Mouse (Mus musculus): ENCODE data around the gene BC067074.
"Not testable (repeated sequence)": the region's sequence is repeated elsewhere in the genome, so short reads cannot be mapped to it uniquely, and the experiment has no call there.

The BC067074 gene

GRCm38 (mm10) chr13:113292975-113293706 is at the start of gene BC067074:
Gene BC067074, plus strand, starts transcription at chr13:113293159.
- DNase-seq (ENCODE audit: low read depth, low spot score), result no peak

DNA sequence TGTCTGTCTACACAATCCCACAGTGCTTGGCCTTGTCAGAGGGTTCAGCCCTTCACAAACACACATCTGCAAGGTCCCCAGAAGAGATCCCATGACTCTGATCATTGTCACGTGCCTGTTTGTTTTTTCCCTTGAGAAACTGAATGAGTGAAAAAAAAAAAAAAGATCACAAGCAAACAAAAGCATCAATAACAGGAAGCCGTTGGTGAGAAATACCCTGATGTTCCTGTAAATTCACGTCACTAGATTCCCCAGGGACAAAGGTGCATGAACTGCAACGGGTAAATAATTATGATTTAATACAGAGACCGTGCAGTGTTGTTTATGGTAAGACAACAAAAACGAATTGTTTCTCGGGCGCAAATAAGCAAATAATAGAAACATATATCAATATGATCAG is 47.9 kb upstream of the BC067074 start:
- DNase-seq (ENCODE audit: low read depth, low spot score), result no peak

DNA sequence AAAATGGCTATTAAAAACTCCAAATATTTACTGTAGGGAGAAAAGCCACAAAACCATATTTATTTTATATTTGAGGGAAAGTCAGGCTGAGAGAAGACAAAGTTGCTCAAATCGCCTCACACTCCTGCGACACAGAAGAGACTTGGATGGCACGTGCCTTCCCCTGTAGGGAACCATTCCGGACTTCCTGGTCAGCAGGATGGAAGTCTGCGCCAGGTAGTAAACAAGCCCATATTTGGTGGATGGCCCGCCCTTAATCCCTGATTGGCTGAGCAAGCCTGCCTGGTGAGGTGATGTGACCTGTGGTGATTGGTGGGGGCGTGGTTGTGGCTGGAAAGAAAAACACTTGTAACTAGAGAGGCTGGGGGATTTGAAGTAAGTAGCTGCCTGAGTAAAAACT is 40.4 kb upstream of the BC067074 start:
- DNase-seq (ENCODE audit: low read depth, low spot score), result not testable (repeated sequence)

- DNase-seq (ENCODE audit: low read depth, low spot score), result no peak
Observed at GRCm38 (mm10) chr13:113256766-113257165, 36.2 kb upstream of the BC067074 start.

GRCm38 (mm10) chr13:113257190-113257589 is 35.8 kb upstream of the BC067074 start:
- DNase-seq (ENCODE audit: low read depth, low spot score), result peak; percentile 25

DNA sequence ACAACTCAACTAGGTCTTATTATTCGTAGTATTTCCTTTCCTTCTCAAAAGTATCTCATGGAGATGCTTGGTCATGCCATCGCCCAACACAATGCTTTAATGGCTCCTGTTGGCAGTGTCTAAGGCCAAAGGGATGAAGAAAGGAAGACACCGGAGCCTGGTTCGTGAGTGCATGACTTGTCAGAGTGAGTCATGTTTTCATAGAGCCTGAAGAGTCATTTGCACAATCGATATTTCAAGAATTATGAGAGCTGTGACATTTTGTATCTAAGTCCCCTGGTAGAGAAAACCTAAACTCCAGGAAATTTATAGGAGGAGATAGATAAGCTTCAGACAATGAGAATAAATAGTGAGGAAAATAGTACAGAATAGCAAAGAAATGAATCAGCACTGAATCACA is 33.7 kb upstream of the BC067074 start:
- DNase-seq (ENCODE audit: low read depth, low spot score), result no peak

DNA sequence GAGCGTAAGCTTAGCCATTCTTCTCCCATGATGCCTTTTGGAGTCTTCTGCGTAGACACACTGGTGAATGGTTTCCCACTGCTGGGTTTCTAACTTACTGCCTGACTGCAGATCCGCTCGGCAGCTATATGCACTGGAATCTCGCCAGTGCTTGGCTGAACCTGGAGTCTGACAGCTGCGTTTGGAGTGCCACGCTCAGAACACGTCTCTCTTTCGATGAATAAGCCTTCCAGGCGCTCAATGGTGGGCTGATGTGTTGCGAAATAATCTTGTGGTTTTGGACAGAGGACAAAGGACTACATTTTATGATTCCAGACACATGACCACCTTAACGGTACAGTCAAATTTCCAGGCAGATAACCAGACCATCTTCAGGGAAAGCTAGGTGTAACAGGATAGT is 30.1 kb upstream of the BC067074 start:
- DNase-seq (ENCODE audit: low read depth, low spot score), result no peak

DNA sequence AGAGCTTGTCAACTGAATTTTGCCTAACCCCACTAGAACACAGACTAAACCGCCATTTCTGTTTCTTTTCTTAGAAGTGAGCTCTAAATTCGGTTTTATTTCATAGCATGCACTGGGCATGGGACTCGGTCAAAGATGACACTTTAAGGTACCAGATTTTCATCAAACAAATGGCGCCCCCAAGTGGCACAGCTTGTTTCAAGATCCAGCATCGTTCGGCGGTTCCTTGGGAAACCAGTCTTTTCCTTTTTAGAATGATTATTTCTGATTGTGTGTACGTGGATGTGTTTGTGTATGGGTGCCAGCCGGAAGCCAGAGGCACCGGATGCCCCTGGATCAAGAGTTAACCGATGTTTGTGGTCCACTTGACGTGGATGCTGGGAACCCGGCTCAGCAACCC is 27.7 kb upstream of the BC067074 start:
- peak; percentile 50 for DNase-seq (ENCODE audit: low read depth, low spot score)

DNA sequence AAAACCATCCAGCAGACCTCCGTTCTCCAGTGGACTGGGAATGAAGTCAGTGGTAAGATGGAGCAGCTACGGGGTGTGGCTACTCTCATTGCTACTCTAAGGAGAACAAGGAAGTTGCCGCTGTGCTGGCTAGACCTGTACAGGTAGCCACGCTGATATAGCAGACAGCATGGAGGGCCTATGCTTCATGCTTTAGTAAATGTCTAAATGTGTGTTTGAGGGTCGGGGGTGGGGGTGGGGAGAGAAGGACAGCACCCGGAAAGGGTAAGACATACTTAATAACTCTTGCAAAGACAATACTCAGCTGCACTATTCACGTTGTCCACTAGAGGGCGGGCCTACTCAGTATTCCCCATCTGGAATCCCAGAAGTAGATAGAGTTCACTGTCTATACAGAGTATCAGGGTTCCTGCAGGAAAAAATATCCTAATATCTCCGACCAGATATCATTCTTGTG is 26.4 kb upstream of the BC067074 start:
- DNase-seq (ENCODE audit: low read depth, low spot score), result peak; percentile 64

GRCm38 (mm10) chr13:113267204-113267603 is 25.8 kb upstream of the BC067074 start:
- DNase-seq (ENCODE audit: low read depth, low spot score), result peak; percentile 4

DNA sequence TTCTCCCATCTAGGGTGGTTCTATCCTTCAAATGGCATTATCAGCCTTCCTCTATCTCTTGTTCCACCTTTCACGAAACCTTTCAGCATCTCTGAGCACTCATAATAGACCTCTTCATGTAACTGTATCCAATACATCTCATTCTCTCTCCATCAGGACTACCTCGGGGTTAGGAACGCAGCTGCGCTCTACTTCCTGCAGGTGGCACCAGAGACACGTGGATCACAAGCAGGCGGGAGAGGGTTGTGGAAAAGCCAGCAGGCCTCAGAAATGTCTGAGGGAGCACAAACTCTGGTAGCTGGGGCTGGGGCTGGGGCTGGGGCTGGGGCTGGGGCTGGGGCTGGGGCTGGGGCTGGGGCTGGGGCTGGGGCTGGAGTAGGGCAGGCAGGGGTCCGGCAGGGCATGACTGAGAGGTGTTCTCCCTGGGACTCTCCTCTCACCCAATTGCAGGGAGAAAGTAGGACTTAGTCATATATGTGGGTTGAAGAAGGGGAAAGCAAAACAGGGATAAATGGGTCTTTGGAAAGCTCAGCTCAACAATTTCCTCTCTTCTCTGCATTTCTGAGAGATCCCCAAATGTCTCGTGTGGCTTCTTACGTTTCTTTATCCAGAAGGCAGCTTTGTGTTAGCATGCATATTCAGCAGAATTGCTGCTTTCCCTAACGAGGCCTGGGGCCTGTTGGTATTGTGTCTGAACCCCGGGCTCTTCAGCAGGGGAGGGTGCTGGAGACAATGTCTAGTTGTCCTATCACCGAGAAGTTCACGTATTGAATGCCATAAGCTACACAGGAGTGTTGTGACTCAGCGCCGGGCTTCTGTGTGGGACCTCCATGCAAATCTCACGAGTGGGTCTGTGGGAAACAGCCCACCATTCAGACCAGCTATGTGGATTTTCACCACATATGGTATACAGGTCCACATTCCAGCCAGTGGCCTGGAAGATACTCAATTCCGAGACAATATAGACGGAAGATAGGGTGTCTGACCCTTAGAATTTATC is 22.9 kb upstream of the BC067074 start:
- peak; percentile 77 for DNase-seq (ENCODE audit: low read depth, low spot score)

- DNase-seq (ENCODE audit: low read depth, low spot score), result peak; percentile 70
Observed at GRCm38 (mm10) chr13:113271189-113271588, 21.8 kb upstream of the BC067074 start.

- no peak for DNase-seq (ENCODE audit: low read depth, low spot score)
Observed at GRCm38 (mm10) chr13:113287141-113287540, 5.8 kb upstream of the BC067074 start.

DNA sequence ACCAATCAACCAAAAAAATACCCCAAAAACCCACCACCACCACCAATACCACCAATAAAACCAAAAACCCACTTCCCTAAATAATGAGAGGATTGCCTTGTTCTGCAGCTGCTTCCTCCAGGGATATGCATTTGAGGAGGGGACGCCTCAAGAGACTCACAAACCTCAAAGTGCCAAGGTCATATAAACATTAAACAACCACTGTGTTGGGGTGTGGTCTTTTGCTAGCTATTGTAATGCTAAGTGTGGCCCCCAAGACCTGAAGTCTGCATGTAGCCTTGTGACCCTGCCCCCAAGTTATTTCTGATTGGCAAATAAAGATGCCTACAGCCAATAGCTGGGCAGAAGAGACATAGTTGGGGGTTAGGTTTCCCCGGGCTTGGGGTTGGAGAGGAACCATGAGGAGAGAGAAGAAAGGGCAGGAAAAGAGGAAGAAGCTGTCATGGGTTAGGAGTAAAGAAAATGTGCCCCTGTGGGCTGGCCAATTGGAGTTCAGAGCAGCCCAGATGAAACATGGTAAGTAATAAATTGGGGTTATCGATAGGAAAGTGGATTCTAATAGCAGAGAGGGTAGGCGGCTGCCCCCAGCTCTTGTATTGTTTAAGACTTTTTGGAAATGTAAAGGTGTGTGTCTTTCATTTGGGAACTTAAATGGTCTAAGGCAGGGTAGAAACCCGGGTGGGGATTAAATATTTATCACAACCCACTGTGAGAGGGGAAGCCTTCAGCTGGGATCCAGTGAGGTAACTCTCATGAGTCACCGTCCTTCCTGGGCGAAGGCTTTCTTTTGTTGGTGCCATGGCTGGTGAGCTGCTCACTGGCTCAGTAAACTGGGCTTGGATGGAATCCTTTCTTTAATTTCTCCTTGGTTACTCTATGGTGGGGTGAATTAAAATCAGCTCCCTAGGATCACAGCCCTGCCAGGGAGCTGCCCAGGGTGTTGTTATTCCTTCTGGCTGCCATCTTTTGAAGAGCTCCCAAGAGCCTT is 4.5 kb upstream of the BC067074 start:
- DNase-seq (ENCODE audit: low read depth, low spot score), result no peak

GRCm38 (mm10) chr13:113289760-113290159 is 3.2 kb upstream of the BC067074 start:
- no peak for DNase-seq (ENCODE audit: low read depth, low spot score)

- no peak for DNase-seq (ENCODE audit: low read depth, low spot score)
Observed at GRCm38 (mm10) chr13:113292001-113292400, 958 bp upstream of the BC067074 start.

DNA sequence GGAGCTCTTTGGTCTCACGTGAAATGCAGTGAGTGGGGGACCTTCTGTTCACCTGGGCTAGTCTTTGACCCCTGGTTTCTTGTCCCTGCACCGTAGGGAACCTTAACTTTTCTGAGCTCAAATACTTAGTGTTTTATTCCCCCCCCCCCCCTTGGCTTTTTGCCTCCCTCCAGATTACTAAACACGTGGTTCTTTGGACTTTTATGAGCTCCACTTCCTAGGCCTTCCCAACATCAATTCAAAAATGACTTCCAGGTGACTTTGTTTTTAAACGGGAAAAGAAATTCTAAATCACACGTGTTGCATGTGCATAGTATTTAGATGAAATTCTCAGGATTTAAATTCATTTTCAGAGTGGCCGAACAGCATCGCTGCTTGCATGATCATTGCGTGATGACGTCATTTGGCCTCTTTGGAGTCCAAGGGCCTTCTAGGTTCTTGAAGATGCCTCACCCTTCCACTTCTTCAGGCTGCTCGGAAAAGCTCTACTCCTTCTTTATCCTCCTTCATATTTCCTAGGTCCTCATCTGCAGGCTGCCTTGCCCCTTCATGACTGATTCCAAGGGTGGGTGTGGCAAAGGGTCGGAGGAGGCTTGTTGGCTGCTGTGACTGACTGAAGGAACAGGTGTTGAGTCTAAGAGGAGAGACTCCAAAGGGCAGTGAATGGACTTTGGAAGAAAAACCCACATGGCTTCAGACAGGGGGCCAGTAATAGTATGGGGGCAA is 911 bp downstream of the BC067074 start:
- DNase-seq (ENCODE audit: low read depth, low spot score), result no peak

DNA sequence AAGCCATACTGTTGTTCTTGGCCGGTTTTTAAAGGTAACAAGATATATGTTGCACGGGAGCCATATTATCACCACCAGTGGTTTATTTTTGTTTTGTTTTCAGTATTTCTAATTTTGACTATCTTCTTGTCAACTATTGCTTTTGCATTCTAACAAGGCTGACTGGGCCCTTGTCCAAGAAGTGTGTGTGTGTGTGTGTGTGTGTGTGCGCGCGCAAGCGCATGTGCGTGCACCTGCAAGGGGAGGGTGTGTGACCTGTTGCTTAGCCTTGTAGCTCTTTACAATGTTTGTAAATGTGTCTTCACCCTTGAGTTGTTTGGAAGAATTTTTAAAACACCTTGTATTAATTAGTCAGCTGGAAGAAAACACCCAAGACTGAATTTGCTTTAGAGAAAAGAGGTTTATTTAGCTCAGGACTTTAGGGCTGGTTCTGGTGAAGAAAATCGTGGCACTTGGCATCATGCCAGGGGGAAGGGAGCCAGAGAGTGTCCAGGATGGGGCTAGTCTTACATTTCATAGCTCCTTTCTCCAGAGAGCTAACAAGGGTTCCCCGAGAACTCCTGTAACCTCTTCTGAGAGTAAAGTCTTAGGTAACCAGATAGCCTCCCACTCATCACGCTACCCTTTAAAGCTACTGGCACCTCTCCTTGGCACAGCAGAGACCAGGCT is 3.0 kb downstream of the BC067074 start:
- no peak for DNase-seq (ENCODE audit: low read depth, low spot score)

GRCm38 (mm10) chr13:113306581-113306980 is 13.6 kb downstream of the BC067074 start:
- DNase-seq (ENCODE audit: low read depth, low spot score), result no peak

DNA sequence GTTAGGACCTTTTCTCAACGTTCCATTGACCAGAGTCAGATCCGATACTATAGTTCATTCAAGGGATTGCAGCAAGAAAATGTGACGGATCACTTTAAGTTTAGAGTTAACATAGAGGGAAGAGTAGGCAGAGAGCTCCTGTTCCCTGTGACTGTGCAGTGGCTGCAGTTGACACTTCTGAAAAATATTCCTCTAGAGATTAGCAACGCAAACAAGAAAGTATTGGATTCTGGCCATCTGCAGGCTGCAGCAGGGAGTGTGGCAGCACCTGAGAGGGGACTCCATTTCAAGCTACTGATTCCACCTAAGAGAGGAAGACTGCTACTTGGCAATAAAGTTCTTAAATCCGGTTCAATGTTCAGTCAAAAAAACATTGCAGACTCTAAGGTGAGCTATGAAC is 26.6 kb downstream of the BC067074 start:
- no peak for DNase-seq (ENCODE audit: low read depth, low spot score)

Data from A20 (cell line).